Mouse (Mus musculus): ENCODE results near the gene Tfb1m. TPM values are rescaled to one million over a fixed set of nuclear protein-coding genes. Genes with fewer than 3 reads are reported as not detected.

Tfb1m gene
- 4.5 and 5.0 TPM in 2 replicates for polyA plus RNA-seq (2012; rRNA removed)

DNA sequence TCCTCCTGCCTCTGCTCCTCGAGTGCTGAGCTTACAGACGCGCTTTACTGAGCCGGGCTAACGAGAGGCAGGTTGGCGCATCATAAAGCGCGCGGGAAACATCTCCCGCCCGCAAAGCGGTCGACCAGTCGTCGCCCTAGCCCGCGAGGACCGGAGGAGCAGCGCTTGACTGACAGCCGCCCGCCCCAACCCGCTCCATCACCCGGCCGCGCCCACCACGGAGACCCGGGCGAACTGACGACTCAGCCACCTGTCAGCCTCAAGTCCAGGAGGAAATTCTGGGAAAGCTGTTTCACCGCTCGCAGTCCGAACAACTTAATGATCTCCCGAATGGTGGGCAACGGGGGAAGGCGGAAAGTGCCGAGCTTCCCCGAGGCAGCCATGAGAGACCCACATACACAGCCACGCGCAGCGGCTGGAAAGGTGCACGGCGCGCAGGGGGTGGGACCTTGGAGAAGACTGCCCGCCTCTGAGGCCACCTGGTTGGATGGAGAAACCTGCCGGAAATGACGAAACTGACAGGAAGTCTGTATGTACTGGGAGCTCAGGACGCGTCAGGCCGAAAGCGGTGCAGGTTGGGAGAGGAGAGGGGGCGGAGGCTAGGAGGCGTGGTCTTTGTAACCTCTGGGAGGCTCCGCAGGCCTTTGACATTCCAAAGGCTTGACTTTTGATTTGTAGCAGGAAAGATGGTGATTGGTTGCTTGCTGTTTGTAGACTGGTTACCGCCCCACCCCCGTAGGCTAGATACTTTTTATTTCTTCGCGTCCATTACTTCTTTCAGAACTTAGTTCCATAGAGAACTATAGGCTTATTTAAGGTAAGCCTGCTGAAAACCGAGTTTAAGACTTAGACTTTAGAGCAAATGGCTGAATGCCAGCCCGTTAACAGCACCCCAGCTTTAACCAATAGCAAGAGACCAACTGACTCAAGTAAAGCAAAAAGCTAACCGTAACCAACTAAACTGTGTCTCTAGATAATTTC, at the start of gene Tfb1m:
Gene Tfb1m, minus strand, starts transcription at position 451 of the 981 bp plus-strand sequence.
- peak; percentile 92 for DNase-seq (ENCODE audit: low read depth)

DNA sequence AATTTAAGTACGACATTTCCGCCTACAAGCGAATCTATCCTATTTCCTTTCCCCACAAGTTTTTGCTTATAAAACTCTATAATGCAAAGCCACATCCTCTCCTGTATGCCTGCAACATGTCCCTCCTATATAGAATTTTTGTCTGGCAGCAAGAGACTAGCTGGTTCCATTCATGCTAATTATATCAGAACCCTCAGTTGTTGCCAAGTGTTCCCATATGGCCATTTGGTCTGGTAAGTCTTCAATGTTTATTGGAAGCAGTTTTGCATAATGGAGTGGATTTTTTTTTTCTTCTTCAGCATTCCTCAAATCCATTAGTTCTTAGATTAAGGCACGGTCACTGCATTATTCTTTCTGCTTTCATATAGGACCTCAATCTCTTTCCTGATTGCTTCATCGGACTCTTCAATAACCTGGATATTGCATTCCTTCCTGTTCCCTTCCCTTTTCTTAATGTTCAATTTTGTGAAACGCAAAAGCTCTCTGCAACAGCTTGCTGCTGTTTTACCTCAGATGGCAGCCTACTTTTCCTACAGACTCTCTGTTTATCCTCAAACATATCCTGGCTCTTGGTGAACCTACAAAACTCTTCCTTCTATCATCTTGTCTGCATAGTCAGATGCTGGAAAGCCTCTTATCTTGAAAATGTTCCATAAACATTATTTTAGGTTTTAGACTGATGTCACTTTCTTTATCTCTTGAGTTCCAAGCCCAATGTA, 45.5 kb upstream of the Tfb1m start:
- no peak for DNase-seq (ENCODE audit: low read depth)

DNA sequence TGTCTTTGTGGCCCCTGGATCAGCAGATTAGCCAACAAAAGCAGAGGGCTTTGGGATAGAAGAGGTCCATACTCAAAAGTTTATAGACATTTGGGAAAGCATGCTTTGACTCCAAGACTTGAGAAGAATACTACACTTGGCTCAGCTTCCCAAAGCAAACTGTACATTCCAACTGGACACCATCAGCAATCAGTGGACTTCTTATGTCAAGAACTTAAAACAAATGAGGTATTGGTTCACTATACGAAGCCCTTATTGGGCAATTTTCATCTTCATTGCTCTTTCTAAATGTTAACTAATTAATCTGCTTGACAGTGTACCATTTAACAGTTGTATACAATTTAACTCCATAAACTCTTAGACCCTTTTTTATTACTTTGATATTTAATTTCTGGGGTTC, 40.8 kb upstream of the Tfb1m start:
- DNase-seq (ENCODE audit: low read depth): no peak

DNA sequence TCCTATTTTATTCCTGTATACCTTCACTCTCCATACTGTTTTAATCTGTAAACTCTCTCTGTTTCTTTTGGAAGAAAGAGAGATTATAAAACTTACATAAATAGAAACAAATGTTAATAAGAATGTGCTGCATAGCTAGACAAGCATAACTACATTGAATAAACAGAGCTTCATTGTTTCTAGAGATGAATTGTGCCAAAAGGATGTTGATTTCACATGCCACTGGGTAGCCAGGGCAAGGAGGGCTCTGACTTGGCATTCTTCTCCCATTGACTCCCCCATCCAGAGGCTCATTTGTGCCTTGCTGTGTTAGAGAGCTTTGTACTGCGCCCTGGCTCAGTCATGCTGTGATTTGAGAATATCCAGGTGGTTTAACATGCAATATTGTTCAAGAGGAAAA, 40.3 kb upstream of the Tfb1m start:
- DNase-seq (ENCODE audit: low read depth): no peak

DNA sequence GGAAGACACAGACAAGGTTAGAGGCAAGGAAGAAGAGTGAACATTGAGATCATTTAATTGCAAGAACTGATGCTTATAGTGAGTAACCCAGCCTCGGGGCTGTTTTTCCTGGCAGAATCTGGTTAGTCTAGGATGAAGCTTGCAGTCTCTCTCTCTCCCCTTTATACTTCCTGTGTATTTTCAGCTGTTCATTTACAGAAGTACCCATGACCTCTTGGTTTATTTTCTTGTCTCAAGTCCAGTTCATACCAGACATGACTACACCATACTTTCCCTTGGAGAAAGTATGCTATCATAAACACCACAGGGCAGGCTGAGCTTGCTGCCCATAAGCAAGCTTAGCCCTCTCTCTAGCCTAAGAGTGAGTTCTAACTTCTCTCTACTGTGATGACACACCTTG, 39.5 kb upstream of the Tfb1m start:
- peak; percentile 8 for DNase-seq (ENCODE audit: low read depth)

DNA sequence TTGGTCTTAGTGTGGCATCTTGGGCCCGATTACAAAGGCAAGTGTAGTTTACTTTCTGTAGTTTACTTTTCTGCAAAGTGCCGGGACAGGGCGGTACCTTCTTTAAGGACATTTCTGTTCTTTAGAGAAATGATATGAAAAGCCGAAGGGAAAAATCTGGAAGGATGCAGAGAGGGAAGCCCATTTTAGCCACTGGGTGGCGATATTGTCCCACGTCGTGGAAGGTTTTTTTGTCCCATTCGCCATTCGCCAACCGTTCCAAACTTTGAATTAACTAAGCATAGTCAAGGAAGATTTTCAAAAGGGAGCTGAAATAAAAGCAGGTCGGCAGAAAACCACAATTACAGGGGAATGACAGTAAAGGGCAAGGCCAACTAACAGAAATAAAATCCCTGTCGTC, 13.3 kb upstream of the Tfb1m start:
- DNase-seq (ENCODE audit: low read depth): peak; percentile 10

DNA sequence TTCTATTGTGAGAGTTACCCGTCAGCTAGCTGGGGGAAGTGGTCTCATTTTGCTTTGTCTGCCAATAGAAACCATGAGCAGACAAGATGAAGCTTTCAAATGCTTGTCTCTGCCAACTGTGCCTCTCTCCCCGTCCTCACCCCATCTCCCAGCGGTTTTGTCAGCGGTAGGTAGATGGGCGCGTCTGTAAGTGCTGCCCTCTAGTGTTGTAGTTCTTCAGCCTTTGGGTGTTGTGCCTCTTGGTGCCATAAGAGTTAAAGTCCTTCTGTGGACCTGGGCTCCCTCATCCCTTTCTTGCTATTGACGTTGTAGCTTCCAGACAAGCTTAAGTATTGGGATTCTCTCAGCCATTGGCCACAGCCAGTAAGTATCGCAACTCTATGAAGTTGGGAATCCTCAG, 4.8 kb upstream of the Tfb1m start:
- DNase-seq (ENCODE audit: low read depth): no peak

DNA sequence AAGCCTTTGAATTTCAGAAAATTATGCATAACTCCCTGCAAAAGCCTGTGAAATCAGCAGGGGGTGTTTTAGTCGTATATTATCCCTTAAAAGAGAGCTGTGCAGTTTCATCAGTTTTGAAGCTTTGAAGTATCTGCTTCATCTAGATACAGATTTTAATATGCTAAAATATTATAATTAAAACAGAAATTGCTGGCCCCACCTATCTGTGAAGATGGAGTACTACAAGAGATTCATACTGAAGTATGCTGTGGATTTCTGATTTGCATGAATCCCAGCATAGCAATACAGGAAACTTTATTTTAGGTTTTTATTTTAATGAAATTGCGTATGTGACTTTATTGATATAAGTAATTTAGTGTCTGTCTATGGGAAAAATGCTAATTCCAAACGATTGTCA, 3.0 kb upstream of the Tfb1m start:
- no peak for DNase-seq (ENCODE audit: low read depth)

DNA sequence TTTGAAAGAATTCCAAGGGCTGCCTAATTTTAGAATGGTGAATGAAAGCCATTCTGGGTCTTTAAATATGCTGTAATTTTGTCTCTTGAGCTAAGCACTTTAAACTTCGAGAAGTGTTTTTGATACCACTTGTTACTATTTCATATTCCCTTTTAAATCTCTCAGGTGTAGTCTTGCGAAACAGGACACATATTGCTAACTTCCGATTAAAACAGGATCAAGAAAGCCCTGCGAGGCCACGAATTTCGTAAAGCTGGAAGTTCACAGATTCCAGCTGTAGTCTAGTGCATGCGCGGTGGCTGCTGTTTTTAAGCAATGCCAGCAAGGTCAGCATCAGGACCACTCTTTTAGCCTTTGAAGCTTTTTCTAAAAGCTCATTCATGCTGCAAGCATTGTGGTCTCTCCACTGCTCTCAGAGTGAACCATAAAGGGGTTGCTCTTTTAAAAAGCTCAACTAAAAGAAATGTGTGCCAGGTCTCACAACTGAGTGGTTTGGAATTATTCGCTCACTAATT, 832 bp upstream of the Tfb1m start:
- peak; percentile 36 for DNase-seq (ENCODE audit: low read depth)

DNA sequence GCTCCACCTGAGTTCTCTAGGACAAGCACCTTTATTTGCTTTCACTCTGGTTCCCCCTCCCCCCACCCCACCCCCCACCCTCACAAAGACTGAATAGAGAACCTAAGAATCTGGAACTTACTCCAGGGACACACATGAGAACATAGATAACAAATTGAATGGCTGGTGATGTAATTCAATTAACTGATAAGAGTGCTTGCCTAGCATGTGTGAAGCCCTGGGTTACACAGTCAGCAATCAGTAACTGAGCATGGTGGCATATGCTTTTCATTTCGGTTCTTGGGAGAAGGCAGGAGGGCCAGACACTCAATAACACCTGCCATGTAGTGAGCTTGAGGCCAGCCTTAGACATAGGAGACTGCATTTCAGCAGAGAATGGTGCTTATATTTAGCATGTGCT, 1.3 kb downstream of the Tfb1m start:
- no peak for DNase-seq (ENCODE audit: low read depth)

DNA sequence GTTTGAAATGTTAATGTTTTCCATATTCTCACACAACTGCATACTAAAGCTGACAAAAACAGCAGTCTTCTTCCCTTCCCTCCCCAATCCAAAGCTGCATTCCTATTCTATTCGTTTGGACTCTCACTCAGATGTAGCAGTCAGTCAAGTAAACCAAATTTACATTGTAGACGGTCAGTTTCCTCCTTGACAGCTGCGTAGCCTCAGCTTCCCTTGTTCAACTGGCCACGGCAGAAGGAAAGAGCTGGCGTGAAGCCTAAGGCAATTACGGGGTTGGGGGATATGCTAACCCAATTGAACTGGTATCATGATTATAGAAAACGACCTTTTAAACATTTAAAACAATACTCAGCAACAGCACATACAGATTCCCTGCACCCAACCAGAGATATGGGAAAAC, 9.9 kb downstream of the Tfb1m start:
- DNase-seq (ENCODE audit: low read depth): no peak

DNA sequence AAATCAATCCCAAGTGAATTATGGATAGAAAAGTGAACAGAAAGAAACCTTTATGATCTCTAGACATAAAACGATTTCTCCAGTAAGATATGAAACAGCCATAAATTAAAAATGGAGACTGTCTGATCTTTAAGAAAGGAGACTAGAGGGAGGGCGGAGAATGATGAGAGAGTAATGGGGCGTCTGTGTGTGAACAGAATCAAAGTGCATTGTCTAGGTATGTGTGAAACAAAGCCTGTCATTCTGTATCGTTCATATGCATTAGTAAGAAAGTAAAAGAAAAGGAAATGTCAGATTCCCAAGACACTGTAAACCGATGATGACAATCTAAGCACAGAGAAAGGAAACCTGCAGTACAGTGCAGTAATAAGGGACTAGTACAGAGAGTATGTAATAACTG, 16.5 kb downstream of the Tfb1m start:
- no peak for DNase-seq (ENCODE audit: low read depth)

DNA sequence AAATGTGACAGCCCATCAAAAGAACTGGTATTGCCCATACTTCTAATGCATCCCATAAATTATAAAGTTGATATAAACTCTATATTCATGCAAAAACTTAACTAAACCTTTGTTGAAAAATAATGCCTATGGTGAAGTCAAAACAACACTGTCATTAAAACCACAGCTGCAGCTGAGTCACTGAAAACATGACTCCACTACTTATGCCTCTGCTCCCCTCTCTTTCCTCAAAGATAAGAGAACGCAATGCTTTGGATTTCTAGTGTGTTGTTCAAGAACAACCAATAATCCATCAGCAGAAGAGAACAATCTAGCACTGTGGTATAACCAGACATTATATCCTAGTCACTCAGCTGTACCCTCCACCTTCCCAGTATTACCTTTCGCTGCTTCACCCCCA, 17.3 kb downstream of the Tfb1m start:
- DNase-seq (ENCODE audit: low read depth): no peak

DNA sequence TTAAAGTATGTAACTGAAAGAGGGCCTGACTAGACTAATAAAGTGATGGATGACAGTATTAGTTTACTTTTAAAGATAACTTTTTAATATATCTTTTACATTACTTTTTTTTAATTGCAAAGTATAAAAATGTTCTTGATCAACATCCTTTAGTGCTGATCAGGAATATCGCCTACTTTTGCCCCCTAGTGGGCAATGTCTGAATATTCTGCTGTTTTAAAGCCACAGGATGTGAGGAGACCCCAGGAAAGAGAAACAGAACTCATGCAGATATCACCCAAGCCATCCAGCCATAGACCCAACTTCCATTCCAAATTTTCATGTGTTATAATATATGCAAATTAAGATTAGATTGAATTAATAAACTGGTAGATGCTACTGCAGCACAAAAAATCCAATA, 24.2 kb downstream of the Tfb1m start:
- DNase-seq (ENCODE audit: low read depth): no peak

DNA sequence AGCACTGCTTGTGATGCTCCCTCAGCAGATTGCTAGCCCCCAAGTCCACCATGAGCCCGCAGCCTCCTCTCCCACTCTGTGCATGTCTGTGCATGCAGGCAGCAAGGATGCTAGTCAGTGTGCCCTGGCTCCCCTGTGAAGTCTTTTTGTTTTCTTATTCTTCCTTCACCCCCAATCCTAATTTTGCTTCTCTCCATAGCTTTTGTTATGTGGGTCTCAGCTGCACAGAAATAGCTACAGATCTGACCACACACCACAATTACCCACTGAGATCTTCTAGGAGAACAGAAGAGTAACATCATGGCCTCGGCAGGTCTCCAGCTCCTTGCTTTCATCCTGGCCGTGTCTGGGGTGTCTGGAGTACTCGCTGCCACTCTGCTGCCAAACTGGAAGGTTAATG, 25.3 kb downstream of the Tfb1m start, which contains the start of gene Cldn20:
Gene Cldn20, plus strand, starts transcription at position 301 of the 400 bp plus-strand sequence.
- DNase-seq (ENCODE audit: low read depth): no peak

DNA sequence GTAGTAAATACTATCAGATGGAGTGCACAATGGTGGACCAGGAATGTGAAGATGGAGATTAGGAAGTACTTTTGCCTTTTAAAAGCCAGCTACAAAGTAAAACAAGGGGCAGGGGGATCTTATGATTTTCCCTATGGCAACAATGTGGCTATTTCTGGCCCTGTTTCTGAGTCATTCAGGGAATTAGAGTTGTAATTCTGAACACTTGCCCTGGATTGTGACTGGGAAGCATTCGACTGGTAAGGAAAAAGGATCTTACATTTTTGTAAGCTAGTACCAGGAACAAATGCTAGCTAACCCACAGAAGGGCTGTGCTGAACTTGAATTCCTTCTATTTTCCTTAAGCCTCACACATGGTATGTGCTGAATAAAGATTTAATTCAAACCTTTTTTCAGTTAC, 25.9 kb downstream of the Tfb1m start:
- DNase-seq (ENCODE audit: low read depth): no peak

DNA sequence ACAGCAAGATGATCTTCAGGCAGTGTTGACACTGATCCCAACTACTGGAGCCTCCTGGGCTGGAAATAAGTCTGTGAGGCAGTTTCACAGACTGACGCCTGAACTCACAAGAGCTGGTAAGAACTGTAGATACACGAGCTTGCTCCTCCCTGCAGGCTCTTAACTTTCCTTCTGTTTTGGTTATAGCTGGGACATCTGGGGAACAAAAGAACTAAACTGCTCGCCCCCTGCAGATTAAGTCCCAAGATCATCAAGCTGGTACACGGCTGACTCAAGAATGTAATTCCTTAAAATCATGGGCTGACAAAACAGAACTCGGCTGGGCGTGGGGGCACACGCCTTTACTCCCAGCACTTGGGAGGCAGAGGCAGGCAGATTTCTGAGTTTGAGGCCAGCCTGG, 27.0 kb downstream of the Tfb1m start:
- DNase-seq (ENCODE audit: low read depth): no peak

DNA sequence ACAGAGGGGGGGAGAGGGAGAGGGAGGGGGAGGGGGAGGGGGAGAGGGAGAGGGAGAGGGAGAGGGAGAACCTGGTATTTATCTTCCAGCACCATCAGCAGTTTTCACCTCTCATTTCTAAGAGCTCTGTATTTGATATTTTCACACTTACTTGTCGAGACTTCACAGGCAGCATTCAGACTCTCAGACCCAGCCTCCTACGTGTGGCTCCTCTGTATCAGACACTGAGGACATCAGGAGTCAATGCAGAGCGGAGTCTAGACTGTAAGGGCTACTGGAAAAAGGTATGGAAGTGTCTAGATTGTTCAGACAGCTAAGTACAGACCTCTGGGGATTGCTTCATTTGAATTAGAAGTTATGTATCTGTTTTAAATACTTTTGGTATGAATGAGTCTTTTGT, 28.1 kb downstream of the Tfb1m start:
- DNase-seq (ENCODE audit: low read depth): no peak

DNA sequence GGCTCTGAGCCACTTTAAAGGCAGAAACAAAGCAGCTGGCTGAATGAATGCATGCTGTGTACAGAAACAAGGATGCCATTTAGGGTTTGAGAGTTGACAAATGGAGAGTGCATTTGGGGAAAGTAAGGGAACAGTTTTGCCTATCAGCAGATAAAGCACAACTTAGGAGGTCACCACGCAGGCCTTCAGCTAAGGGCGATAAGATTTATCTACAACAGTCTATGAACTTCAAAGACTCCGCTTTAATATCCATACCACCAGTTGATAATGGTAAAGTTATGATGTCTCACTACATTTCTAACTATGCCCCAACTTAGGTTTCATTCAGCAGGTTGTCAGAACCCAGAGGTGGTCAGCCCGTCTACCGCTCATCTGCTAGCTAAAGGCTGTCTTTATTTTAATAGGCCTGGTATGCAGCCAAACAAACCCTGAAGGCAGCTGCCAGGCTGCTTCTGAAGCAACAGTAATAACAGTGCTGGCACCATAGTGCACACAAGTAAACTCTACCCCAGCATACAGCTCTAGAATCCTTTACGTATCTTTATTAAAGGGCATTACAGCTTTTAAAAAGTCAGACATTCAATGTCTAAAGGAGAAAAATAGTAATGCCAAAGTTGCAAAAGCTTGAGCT, 29.6 kb downstream of the Tfb1m start:
- DNase-seq (ENCODE audit: low read depth): no peak

DNA sequence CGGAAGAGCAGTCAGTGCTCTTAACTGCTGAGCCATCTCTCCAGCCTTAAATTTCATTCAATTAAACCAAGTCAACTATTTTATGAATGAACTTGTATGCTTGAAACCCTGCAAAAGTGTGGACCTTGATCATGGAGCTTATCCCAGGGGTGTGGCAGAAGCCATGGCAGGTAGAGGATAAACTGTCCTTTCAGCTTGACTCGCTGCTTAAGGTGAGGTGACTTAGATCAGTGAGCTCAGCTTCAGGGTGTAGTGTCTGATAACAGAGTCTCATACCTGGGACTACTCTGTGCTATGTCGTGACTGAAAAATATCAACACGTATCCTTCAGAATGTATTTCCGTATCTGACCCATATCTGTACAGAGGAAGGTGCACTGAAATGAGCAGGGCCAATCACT, 37.2 kb downstream of the Tfb1m start:
- DNase-seq (ENCODE audit: low read depth): no peak

DNA sequence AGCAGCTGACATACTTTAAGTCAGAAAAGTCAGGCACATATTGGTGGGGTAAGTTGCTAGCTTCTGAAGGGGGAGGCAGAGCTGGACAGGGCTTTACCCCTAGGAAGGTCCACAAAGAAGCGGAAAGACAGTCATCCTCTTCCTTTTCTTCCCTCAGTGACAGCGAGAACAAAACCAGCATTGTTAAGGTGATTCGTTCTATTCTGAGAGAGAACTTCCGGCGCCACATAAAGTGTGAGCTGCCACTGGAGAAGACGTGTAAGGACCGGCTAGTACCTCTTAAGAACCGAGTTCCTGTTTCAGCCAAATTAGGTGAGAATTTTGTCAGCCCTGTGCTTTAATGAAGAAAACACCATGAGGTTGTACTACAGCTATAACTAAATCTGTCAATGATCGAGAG, 41.2 kb downstream of the Tfb1m start:
- DNase-seq (ENCODE audit: low read depth): no peak

DNA sequence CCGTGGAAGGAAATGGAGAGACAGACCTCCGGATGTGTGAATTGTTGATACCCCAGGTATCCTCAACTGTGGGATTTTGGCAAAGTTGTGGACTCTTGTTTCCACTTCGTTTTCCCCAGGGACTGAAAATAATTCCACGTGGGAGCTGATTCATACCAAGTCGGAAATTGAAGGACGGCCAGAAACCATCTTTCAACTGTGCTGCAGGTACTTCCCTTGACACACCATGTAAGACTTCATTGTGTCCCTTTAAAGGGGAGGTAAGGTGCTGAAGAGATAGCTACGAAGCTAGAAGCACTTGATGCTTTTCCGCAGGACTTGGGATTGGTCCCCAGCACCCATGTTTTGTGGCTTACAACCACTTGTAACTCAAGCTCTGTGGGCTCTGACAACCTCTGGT, 41.7 kb downstream of the Tfb1m start:
- no peak for DNase-seq (ENCODE audit: low read depth)

All from gonadal fat pad, adult 2 months (tissue).